Mouse (Mus musculus): ENCODE measurements around the gene Naa10.

The Naa10 gene

GRCm38 (mm10) chrX:73914827-73915703 is 6.7 kb downstream of the Naa10 start:
- DNase-seq (ENCODE audit: low spot score in 2 of 2): peak; percentile 93 to 95

DNA sequence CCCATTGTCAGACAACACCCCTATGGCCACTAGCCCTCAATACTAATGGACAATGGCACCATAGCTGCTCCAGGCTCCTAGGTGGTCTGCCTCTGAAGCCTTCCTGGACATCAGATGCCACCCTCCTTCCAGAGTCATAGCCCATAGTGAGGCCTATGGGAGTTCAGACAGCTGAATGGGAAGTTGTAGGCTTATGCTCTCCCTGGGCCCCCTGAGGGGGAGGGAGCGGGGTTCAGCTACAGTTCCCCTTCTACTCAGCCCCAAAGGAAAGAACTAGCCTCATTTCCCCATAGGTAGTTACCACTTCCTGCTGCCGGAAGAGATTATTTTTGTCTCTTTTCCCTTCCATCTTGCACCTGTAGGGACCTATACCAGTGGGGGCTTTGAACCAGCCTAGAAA is 10.2 kb downstream of the Naa10 start:
- peak; percentile 80 to 84 for DNase-seq (ENCODE audit: low spot score in 2 of 2)

- DNase-seq (ENCODE audit: low spot score in 2 of 2): peak; percentile 75 to 80
Observed at GRCm38 (mm10) chrX:73911156-73911555, 10.6 kb downstream of the Naa10 start.

DNA sequence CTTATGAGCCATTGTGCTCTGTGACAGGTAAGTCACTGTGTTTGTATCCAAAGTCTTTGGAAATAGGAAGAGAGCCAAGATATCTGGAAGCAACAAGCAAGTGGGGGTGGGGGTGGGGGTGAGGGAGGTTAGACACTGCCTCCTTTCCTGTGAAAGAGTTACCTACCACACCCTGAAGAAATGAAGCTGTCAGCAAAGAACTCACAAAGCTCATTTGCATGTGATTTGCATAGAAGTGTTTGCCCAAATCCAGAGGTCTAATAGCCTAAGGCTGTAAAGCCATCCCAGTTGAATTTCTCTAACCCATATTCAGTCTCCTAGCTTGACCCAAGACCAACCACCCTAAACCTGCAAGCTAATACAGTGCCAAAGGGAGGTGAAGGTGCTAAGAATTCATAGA is 11.3 kb downstream of the Naa10 start:
- DNase-seq (ENCODE audit: low spot score in 2 of 2): peak in 1 of 2 experiments; percentile 44

DNA sequence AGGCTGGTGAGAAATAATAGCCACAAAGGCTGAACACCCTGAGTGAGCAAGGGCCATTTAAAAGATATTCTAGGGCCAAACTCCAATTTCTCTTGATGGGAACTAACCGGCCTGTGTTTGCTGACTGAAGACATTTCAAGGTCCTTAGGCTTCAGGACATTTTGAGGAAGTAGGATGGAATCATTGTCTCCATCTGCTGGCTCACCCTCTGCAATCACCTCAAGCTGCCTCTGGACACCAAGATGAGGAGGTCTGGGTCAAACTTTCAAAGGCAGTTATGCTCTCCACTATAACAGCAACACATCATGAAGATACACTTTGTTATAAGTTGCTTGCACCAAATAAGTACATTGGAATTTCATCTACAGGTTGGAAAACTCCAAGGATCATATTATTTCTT is 11.7 kb downstream of the Naa10 start:
- DNase-seq (ENCODE audit: low spot score in 2 of 2): no peak

- DNase-seq (ENCODE audit: low spot score in 2 of 2): no peak
Observed at GRCm38 (mm10) chrX:73897959-73898358, 23.8 kb downstream of the Naa10 start.

- peak in 1 of 2 experiments; percentile 29 for DNase-seq (ENCODE audit: low spot score in 2 of 2)
Observed at GRCm38 (mm10) chrX:73895719-73896118, 26.0 kb downstream of the Naa10 start, which contains the start of gene L1cam. Gene L1cam (minus strand): TSS chrX:73896105.

DNA sequence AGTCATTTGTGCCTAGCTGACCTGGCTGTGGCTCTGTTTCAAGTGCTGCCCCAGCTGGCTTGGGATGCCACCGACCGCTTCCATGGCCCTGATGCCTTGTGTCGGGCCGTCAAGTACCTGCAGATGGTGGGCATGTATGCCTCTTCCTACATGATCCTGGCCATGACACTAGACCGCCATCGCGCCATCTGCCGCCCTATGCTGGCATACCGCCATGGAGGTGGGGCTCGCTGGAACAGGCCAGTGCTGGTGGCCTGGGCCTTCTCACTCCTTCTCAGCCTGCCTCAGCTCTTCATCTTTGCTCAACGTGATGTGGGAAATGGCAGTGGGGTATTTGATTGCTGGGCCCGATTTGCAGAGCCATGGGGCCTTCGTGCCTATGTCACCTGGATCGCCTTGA is 28.9 kb downstream of the Naa10 start:
- no peak for DNase-seq (ENCODE audit: low spot score in 2 of 2)

GRCm38 (mm10) chrX:73891551-73892152 is 30.1 kb downstream of the Naa10 start, which contains the start of gene Avpr2:
Gene Avpr2 (plus strand): TSS chrX:73892102.
- DNase-seq (ENCODE audit: low spot score in 2 of 2): no peak

DNA sequence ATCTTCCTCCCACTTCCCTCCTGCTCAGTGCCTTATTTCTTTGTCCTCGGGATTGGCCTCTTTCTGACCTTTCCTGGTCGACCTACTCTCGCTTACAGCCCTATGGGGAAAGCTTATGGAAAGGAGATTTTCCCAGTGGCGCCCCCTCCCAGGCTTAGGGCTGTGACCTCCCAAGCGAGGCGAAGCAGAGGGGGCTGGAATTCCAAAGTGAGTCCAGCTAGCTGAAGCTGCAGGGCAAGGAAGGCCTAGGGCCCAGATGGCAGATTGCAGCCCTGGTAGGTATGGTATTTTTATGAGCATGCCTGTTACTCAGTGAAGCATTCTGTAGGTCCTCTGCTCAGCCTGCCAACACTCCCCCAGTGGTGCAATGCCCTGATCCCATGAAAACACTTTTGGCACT is 40.3 kb downstream of the Naa10 start:
- DNase-seq (ENCODE audit: low spot score in 2 of 2): no peak

GRCm38 (mm10) chrX:73881036-73881427 is 40.7 kb downstream of the Naa10 start:
- no peak for DNase-seq (ENCODE audit: low spot score in 2 of 2)

GRCm38 (mm10) chrX:73880194-73881035 is 41.3 kb downstream of the Naa10 start:
- DNase-seq (ENCODE audit: low spot score in 2 of 2): peak; percentile 45 to 57

GRCm38 (mm10) chrX:73877014-73877413 is 44.7 kb downstream of the Naa10 start:
- no peak for DNase-seq (ENCODE audit: low spot score in 2 of 2)

GRCm38 (mm10) chrX:73875881-73876280 is 45.9 kb downstream of the Naa10 start:
- no peak for DNase-seq (ENCODE audit: low spot score in 2 of 2)

GRCm38 (mm10) chrX:73871956-73872355 is 49.8 kb downstream of the Naa10 start:
- DNase-seq (ENCODE audit: low spot score in 2 of 2): no peak

GRCm38 (mm10) chrX:73871474-73871873 is 50.3 kb downstream of the Naa10 start:
- no peak for DNase-seq (ENCODE audit: low spot score in 2 of 2)

DNA sequence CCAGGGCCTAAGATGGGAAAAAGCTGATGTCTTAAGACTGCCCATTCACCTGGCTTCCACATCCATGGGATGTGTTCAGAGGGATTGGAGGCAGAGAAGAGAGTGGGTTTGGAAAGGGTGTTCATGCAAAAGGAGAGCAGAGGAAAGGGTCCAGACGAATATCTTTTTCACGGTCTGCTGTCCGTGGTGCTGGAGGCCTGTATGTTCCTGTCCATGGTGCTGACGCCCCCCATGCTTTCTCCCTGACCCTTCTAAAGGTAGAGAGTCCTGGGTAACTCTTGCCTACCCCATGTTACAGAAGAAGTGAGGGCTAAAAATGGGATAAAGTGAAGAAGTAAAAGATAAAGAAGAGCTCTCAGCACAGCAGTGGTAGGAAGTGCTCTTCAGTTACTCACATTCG is 52.4 kb downstream of the Naa10 start:
- no peak for DNase-seq (ENCODE audit: low spot score in 2 of 2)

DNA sequence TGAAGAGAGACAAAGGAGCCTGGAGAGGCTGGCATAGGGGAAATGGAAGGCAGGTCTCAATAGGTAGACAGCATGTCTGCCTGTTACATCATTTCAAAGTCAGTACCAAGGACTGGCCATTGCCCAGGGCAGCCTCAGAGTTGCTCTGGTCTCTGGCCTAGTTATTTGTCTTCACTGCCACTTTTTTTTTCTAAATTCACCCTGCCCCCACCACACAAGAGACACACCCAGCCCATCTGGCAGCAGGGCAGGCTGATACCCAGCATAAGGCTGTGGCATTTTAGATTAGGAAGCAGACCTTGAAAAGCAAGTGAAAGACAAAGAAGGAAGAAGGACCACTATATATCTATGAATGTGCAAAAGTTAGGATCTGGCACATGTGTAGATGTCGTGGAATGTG is 53.9 kb downstream of the Naa10 start:
- DNase-seq (ENCODE audit: low spot score in 2 of 2): peak in 1 of 2 experiments; percentile 20

DNA sequence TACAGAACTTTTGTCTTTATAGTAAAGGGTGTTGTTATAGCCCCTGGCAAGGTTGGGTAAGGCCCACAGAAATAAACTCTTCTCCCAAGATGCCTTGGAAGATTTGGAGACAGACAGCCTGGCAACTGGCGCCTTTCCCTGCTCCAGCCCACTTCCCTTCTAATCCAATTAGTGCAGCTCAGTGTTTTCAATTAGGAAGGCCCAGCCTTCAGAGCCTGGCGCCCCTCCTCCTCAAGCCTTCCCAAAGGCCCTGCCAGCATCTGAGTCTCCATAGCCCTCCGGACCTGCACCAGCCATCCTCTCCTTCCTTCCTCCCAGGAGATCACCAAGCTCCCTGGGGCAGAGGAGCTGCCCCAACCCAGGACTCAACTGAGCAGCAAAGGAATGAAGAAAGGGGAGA is 54.5 kb downstream of the Naa10 start:
- no peak for DNase-seq (ENCODE audit: low spot score in 2 of 2)
